Mouse (Mus musculus): ENCODE results near the gene Abca13. TPM values are rescaled to one million over a fixed set of nuclear protein-coding genes. Genes with fewer than 3 reads are reported as not detected.
"Not testable (repeated sequence)": the region's sequence is repeated elsewhere in the genome, so short reads cannot be mapped to it uniquely, and the experiment has no call there.

The Abca13 gene
- total RNA-seq, 2 experiments from 2014 or later: 0.02 to 0.03 TPM

DNA sequence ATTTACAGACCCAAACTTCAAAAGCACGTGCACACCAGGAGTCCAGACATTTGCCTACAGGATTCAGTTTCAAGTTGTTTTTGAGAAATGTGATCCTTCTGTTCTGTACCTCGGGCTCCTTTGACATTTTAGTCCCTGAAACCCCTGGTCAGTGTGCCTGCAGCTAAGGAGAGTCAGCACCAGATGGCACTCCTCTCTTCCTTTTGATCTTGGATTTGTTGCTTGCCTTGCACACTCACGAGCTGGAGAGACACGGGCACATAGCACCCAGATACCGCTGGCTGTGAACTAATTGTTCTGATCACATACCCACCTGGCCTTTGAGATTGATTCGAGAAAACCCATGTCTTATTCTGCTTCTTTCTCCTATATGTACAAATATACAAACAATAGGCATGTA is 289.8 kb downstream of the Abca13 start:
- H3K4me3 ChIP-seq: no peak overlapping the region
- peak; percentile 86 for TF ChIP-seq CTCF (conservative IDR thresholded peaks at IDR 0.05)
- DNase-seq (ENCODE audit: low spot score in 2 of 2): peak; percentile 13 to 39
- no peak overlapping the region for H3K27ac ChIP-seq

DNA sequence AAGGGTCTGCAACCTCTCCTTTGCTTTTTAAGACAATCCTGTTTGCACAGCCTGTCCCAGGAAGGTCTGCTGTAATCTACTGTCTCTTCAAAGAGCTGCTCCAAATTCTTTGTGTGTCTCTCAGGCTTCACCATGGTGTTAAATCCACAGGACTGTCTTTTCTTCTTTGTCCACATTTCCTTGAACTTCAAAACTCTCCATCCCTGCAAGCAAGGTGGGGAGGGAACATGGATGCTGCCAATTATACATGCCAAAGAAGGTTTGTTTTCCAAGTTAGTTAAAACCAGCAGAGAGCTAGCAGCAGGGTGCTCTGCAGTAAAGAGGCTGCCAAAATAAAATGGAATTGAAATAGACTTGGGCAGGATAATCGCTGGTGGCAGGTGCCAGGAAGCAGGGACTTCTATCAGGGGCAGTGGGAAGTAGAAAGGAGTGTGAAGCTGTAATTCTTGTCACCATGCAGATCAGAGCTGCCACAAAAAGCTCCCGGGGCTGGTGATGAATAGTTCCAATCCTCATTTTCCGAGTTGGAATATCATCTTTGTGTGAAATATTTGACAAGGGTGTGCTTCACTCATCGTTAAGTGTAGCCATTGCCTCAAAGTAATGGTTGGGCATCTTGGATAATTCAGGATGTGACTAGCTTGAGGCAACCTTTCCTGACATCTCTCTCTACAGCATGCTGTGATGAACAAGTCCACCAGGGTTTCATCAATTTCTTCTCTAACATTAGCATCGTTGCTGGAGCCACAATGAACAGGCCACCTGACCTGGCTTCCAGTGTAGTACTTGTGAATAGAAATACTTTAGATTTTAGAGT is 308.8 kb downstream of the Abca13 start:
- DNase-seq (ENCODE audit: low spot score in 2 of 2): no peak
- no peak for TF ChIP-seq CTCF (conservative IDR thresholded peaks at IDR 0.05)
- Histone ChIP-seq H3K27ac (no peak overlapping the region), H3K4me3 (no peak overlapping the region)

DNA sequence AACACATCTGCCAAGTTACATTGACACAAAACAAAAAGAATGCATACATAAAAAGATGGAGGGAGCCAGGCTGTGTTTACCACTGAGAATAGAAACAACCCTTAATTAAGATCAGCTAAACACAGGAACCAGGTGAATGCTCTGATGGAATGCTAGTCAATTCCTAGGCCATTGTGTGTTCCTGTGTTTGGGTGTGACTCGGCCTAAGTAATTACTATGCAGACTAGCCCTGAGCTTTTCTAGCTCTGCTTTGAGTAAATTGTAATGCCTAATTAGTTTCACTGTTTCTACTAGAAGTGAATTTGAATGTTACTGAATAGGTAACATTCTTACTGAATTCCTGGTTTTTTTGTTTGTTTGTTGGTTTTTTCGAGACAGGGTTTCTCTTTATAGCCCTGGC is 323.2 kb downstream of the Abca13 start:
- H3K4me3 ChIP-seq; H3K27ac ChIP-seq; DNase-seq (ENCODE audit: low spot score in 2 of 2): not testable (repeated sequence)

DNA sequence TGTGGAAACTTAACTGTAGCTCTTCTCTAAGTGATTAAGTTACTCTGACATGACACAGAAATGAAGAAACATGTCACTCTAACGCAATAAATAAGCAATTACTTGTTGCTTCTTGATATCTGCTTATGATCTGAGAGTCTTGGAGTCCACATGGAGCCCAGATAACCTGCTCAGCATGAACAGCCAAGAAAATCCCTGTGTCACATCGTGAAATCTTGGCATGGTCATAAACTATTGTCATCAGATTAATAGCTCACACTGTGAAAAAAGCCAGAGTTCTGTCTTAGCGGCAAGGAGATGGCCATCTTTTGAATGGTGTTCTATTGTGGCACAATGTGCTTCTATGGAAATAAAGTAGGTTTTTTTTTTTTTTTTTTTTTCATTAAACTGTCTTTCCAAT is 336.8 kb downstream of the Abca13 start:
- Histone ChIP-seq H3K27ac (no peak overlapping the region), H3K4me3 (no peak overlapping the region)
- no peak for TF ChIP-seq CTCF (conservative IDR thresholded peaks at IDR 0.05)
- DNase-seq (ENCODE audit: low spot score in 2 of 2): no peak

DNA sequence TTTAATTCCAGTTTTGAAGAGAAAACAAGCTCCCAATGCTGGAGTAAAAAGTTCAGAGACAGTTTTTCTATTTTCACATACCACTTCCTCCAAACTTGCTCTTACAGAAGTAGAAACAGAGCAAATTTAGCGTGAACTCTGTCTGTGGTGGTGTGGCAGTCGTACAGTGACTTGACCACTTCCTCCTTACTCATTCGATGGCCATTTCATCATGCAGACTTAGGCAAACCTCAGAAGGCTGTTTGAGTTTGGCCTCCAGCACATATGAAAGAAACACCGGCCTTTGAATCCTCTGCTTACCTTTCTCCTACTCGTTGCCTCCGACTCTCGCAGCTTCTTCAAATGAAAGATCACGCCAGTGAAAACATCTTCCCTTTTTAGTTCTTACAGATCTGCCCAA is 340.0 kb downstream of the Abca13 start:
- Histone ChIP-seq H3K27ac (no peak overlapping the region), H3K4me3 (no peak overlapping the region)
- TF ChIP-seq CTCF (conservative IDR thresholded peaks at IDR 0.05): no peak
- no peak for DNase-seq (ENCODE audit: low spot score in 2 of 2)

DNA sequence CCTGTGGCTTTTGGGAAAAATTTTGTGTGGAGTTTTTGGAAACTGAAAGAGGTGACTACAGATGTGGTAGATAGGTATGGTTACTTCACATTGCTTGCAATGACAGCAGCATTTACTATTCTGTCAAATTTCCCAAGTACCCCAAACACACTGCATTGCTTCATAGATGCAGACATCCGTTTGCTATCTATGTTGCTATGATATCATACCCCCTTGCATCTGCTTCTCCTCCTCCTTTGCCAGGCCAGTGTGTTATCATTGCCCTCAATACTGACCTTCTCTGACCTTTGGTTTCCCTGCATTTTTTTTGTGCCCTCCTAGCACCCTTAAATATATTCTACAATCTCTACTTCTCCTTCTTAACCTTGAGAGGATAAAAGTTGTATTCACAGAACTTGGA is 341.4 kb downstream of the Abca13 start:
- no peak for DNase-seq (ENCODE audit: low spot score in 2 of 2)
- Histone ChIP-seq H3K4me3 (no peak overlapping the region), H3K27ac (no peak overlapping the region)
- no peak for TF ChIP-seq CTCF (conservative IDR thresholded peaks at IDR 0.05)

DNA sequence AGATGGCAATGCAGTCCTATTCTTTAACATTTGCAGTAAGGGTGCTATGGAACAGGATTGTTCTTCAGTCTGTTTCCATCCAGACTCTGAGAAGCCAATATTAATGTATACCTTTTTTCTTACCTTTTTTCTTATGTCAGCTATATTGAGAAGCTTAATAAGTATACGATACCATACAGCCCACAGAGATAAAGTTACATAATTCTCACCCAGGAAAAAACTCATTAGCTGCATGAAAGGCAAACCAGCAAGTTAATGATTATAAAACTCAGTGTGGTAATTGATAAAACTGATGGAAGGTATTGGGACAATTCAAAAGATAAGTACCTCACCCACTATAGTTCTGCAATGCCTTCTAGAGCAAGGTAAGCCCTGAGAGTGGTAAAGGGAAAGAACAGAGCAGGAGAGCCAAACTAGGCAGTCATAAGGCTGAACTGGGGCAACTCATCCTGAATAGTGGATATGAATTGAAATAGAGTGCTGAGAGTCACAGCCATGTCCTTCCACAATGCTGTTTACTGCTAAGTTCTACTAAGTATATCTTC is 342.0 kb downstream of the Abca13 start:
- no peak overlapping the region for H3K4me3 ChIP-seq
- no peak for TF ChIP-seq CTCF (conservative IDR thresholded peaks at IDR 0.05)
- DNase-seq (ENCODE audit: low spot score in 2 of 2): no peak
- H3K27ac ChIP-seq: no peak overlapping the region

DNA sequence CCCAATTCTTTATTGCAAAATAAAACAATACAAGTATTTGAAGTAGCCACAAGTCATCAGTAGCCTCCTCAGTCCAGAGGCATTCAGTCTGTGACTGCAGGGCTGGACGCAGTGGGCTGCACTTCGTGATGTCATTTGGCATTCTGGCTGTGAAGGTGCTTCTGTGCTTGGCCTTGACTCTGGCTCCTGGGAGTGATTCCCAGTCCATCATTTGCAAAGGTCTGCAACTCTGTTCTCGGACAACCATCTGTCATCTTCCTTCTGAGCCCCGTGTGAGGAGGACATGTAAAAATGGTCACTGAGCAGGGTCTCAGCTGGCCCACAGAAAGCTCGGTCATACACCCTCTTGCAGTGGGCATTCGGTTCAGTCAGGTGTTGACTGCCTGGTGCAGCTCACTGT is 345.1 kb downstream of the Abca13 start:
- Histone ChIP-seq H3K4me3 (no peak overlapping the region), H3K27ac (no peak overlapping the region)
- TF ChIP-seq CTCF (conservative IDR thresholded peaks at IDR 0.05): no peak
- DNase-seq (ENCODE audit: low spot score in 2 of 2): no peak

DNA sequence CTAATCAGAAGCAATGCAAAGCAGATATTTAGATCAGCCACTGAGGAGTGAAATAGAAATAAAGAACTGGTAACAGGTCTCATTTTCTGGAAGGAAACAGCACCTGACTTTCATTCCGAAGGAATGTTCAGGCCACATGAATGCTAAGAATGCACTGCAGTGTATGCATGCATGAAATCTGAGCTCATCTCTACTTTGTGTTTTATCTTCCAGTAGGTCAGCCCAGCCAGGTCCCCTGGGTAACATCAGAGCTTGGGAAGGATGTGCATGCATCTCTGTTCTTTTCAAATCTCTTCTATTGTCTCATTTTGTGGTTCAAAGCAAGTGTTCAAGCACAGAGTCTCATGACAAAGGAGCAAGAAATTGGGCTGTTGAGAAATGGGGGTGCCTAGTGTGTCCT is 346.6 kb downstream of the Abca13 start:
- no peak overlapping the region for H3K4me3 ChIP-seq
- no peak for DNase-seq (ENCODE audit: low spot score in 2 of 2)
- TF ChIP-seq CTCF (conservative IDR thresholded peaks at IDR 0.05): no peak
- H3K27ac ChIP-seq: no peak overlapping the region

DNA sequence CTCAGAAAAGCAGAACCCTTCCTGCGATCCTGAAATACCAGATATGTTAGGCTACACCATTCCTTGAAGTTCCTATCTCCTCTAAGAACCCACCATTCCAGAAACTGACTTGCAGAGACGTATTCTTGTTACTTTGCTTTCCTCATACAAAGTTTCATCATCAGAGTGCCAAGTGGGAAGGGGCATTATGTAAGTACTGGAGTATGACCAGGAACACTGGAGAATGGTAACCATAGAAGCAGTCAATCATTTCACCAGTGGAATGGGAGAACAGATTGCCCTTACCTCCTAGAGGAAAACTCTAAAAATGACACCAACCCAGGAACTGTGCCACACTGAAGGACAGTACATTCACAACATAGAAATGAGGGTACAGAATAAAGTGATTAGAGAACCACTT is 368.3 kb downstream of the Abca13 start:
- no peak overlapping the region for H3K27ac ChIP-seq
- TF ChIP-seq CTCF (conservative IDR thresholded peaks at IDR 0.05): peak; percentile 34
- DNase-seq (ENCODE audit: low spot score in 2 of 2): peak; percentile 33 to 42
- no peak overlapping the region for H3K4me3 ChIP-seq

DNA sequence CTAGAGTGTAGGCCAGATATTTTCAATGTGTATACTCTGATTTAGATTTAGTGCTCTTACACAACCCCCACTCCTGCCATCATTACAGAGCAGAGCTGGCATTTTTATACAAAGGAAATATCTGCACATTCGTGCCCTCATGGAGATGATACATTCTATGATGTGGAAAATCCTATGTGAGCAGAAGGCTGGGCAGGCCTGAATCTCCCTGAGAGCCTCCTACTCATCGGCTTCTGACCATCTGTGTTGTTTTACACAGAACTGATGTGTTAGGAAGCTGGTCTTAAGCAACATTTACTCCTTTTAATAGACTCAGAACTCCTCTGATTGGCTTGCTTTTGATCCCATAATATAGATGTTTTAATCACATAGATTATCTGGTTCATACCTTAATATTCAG is 376.6 kb downstream of the Abca13 start:
- Histone ChIP-seq H3K27ac (peak overlapping the region; percentile 54), H3K4me3 (no peak overlapping the region)
- peak; percentile 57 to 83 for DNase-seq (ENCODE audit: low spot score in 2 of 2)
- TF ChIP-seq CTCF (conservative IDR thresholded peaks at IDR 0.05): no peak

DNA sequence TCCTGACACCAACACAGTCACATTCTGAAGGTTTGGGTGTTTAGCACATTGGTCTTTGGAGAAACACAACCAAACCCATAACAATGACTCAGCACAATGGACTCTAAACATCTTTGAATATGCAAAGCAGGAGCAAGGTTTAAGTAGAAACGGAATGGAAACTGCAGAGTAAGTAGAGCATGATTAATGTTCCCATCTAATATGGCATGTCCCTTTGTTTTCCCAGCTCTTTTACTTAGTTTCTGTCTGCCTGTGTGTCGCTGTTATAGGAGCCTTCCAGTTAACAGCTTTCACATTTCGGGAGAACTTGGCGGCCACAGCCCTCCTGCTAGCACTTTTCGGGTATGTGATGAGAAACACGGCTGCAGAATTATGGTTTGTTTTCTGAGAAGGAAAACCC is 378.6 kb downstream of the Abca13 start:
- Histone ChIP-seq H3K27ac (no peak overlapping the region), H3K4me3 (no peak overlapping the region)
- DNase-seq (ENCODE audit: low spot score in 2 of 2): no peak
- TF ChIP-seq CTCF (conservative IDR thresholded peaks at IDR 0.05): no peak

DNA sequence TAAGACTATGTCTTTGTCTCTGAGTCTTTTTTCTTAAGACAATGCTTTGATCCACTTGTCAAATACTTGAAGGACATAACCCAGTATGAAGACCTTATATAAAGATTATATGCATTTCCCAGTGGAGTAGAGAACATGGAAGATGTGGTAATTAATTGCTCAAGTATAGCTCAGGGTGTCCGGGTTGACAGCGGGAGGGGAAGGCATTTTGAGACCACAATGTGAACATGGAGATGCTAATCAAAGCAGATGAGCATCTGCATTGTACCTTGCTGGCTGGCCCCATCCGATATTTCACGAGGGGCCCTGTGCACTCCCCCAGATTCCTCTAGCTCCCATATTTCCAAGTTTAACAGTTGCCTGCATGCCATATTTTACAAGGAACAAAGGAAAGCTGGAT is 383.2 kb downstream of the Abca13 start:
- Histone ChIP-seq H3K27ac (no peak overlapping the region), H3K4me3 (no peak overlapping the region)
- DNase-seq (ENCODE audit: low spot score in 2 of 2): no peak
- TF ChIP-seq CTCF (conservative IDR thresholded peaks at IDR 0.05): no peak

DNA sequence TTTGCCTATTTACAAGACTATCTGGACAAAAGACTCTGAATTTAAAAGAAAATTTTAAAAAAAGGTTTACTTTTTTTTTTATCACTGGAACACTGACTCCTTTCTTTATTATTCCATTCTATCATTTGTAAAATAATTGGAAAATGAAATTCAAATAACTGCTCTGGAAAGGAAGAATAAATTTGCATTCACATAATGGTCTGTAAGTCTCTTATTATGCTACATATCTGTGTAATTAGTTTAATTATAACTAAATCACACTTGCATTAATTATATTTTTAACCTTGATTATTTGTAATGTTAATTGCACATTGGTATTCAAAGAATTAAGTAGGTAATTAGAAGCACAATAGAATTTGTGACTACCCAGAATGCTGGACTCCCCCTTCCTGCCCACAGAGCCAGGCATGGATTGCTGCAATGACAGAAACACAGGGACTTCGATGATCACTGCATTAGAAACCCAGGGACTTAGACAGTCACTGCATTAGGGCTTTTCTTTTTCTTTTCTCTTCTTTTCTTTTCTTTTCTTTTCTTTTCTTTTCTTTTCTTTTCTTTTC is 400.1 kb downstream of the Abca13 start:
- no peak for TF ChIP-seq CTCF (conservative IDR thresholded peaks at IDR 0.05)
- no peak overlapping the region for H3K4me3 ChIP-seq
- H3K27ac ChIP-seq: no peak overlapping the region
- no peak for DNase-seq (ENCODE audit: low spot score in 2 of 2)
